Mouse (Mus musculus) hindbrain, embryonic 11.5 days (tissue): Measurements from ENCODE around the gene Plxdc1. TPM values are rescaled to one million over a fixed set of nuclear protein-coding genes. Genes with fewer than 3 reads are reported as not detected.

Experiments
- ATAC-seq: fragments of 200-750 bp; cut with Nextera tagmentation; 2 replicates; pipeline ENCODE4 v1.8.0; 2017; ENCODE audit warnings: mild to moderate bottlenecking, moderate TSS enrichment, moderate library complexity; ENCODE audit not compliant: low FRiP score
- DNase-seq: peaks from one replicate; pipeline ENCODE4 v3.0.0-alpha.2; 2015; ENCODE audit warnings: low spot score
- H3K27ac ChIP-seq: fragments of 300-500 bp; sonication (generic); 2 replicates; pipeline ENCODE4 v1.5.1; 2014; ENCODE audit warnings: mild to moderate bottlenecking, low read depth, low read length
- H3K27me3 ChIP-seq: fragments of 300-500 bp; sonication (generic); 2 replicates; pipeline ENCODE4 v1.6.1; 2014; ENCODE audit warnings: mild to moderate bottlenecking, low read length, moderate library complexity, mixed read lengths; ENCODE audit not compliant: control insufficient read depth, insufficient read depth
- H3K36me3 ChIP-seq: fragments of 300-500 bp; sonication (generic); 2 replicates; pipeline ENCODE4 v1.6.1; 2014; ENCODE audit warnings: mild to moderate bottlenecking, low read length, moderate library complexity, mixed read lengths; ENCODE audit not compliant: control insufficient read depth, insufficient read depth
- H3K4me1 ChIP-seq: fragments of 300-500 bp; sonication (generic); replicated peaks from 2 replicates; pipeline ENCODE4 v1.6.1; 2014; ENCODE audit warnings: low read length, mixed read lengths; ENCODE audit not compliant: control insufficient read depth, insufficient read depth
- H3K4me2 ChIP-seq: fragments of 300-500 bp; sonication (generic); replicated peaks from 2 replicates; pipeline ENCODE4 v1.6.1; 2014; ENCODE audit warnings: mild to moderate bottlenecking, low read depth, low read length
- H3K4me3 ChIP-seq: fragments of 300-500 bp; sonication (generic); 2 replicates; pipeline ENCODE4 v1.5.1; 2014; ENCODE audit warnings: low read depth, low read length
- H3K9ac ChIP-seq: fragments of 300-500 bp; sonication (generic); 2 replicates; pipeline ENCODE4 v1.6.1; 2014; ENCODE audit warnings: low read depth, low read length
- H3K9me3 ChIP-seq: fragments of 300-500 bp; sonication (generic); 2 replicates; pipeline ENCODE4 v1.6.1; 2016; ENCODE audit warnings: low read length; ENCODE audit not compliant: control insufficient read depth
- WGBS: fragments of 180-500 bp; shearing (Covaris S2); extraction: QIAGEN DNeasy Blood & Tissue Kit; methylation state at CpG from one replicate; pipeline ENCODE4 v1.1.7; 2014; 5-methylcytosine and 5-hydroxymethylcytosine counted together
- polyA plus RNA-seq: library from polyadenylated mRNA; unstranded; fragments of >200 nt; fragmentation: Nextera tagmentation; extraction: Ambion mirVana; gene quantifications from 2 replicates; pipeline ENCODE4 v1.2.1, GENCODE M21; 2014

The Plxdc1 gene
- polyA plus RNA-seq, 1 experiment from 2014 or later = 0.28 TPM

DNA sequence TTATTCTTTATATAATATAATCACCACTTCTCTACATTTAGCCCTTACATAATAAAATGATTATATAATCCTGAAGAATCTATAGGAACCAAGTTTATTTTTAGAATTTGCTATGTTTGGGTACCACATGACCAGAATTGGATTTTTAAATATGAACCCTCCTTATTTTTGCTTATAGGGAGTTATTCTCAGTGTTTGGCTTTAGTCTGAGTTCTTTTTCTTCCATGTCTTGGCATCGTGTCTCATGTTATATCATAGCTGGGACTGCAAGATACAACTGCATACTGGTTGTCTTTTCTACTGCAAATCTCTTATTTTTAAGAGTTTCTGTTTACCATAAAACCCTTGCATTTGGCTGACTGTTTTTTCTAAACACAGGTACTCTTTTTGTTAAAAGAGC is 111.8 kb downstream of the Plxdc1 start:
- Histone ChIP-seq H3K9ac (no peak overlapping the region), H3K36me3 (no peaks in the 10 kb centered on the region), H3K27me3 (no peaks in the 10 kb centered on the region), H3K9me3 (no peaks in the 10 kb centered on the region), H3K4me3 (no peak overlapping the region), H3K4me1 (no peaks in the 10 kb centered on the region), H3K27ac (no peak overlapping the region), H3K4me2 (no peak overlapping the region)
- 97% methylated on average over 1 of the region's 1 CpGs for WGBS
- DNase-seq (no peak), ATAC-seq (no peak)

Other genes with a start within 250 kb of the Plxdc1 start
- 2.9 and 3.4 TPM in 2 replicates for gene Pip4k2b, start 241.7 kb downstream of the Plxdc1 start, polyA plus RNA-seq
- gene Cwc25, start 219.9 kb downstream of the Plxdc1 start, polyA plus RNA-seq = 13.1 and 17.0 TPM in 2 replicates
- gene 1700001P01Rik, start 210.5 kb downstream of the Plxdc1 start, polyA plus RNA-seq = 0.39 and 0.60 TPM in 2 replicates
- 437 and 458 TPM in 2 replicates for gene Rpl23, start 204.0 kb downstream of the Plxdc1 start, polyA plus RNA-seq
- 45.8 and 61.1 TPM in 2 replicates for gene Lasp1, start 187.4 kb downstream of the Plxdc1 start, polyA plus RNA-seq
- gene B230217C12Rik, start 145.7 kb downstream of the Plxdc1 start, polyA plus RNA-seq = 15.1 TPM in 2 replicates
- 0.53 and 1.0 TPM in 2 replicates for gene Fbxo47, start 102.3 kb downstream of the Plxdc1 start, polyA plus RNA-seq
- 9.5 and 10.2 TPM in 2 replicates for gene Arl5c, start 9.7 kb upstream of the Plxdc1 start, polyA plus RNA-seq
- 13.1 and 18.3 TPM in 2 replicates for gene Cacnb1, start 36.6 kb upstream of the Plxdc1 start, polyA plus RNA-seq
- gene Rpl19, start 40.3 kb upstream of the Plxdc1 start, polyA plus RNA-seq = 970 and 990 TPM in 2 replicates
- 1.4 and 1.8 TPM in 2 replicates for gene Stac2, start 67.0 kb upstream of the Plxdc1 start, polyA plus RNA-seq
- gene Fbxl20, start 164.0 kb upstream of the Plxdc1 start, polyA plus RNA-seq = 22.3 and 29.6 TPM in 2 replicates
- 81.8 and 82.8 TPM in 2 replicates for gene Med1, start 206.8 kb upstream of the Plxdc1 start, polyA plus RNA-seq
- 12.0 and 16.5 TPM in 2 replicates for gene Cdk12, start 216.6 kb upstream of the Plxdc1 start, polyA plus RNA-seq